ENCODE assay signal across 26 mouse cellular contexts in genomic region chr16:96640101-96640500, GRCm38 (mm10).
DNase-seq lines count a peak whose midpoint lies in the region; ATAC-seq lines count a peak whose summit lies in the region.
"Had no signal": no experiment of that assay in that cellular context is flagged by ENCODE, and none has a peak within 500 bp of the region (broad histone marks: within the 10 kb centered on the region; RNA-seq: fewer than 3 reads in every experiment).

No protein-coding gene starts in this region.

- no peak for ATAC-seq in midbrain, embryonic 11.5 days (ENCODE audit: low FRiP score)
- ATAC-seq in megakaryocyte-erythroid progenitor cell, adult 5-6 weeks (replicated peaks; ENCODE audit: low FRiP score, low TSS enrichment, poor library complexity, severe bottlenecking), result 0 out of 2 replicates have a peak, but pooled peaks have one; percentile 22
- ATAC-seq in midbrain, embryonic 15.5 days (replicated peaks), result peak; percentile 48; the same call in 1 of the 2 replicates
- ATAC-seq in forebrain, embryonic 16.5 days, result no peak
- no peak for ATAC-seq in intestine, embryonic 15.5 days
- ATAC-seq: forebrain, embryonic 13.5 days; forebrain, postnatal 0 days had no signal

- intact Hi-C loops in heart, postnatal 36 days (cut with DNase I), result no loop called here

- no peaks in the 10 kb centered on the region for H3K36me3 ChIP-seq in midbrain, embryonic 11.5 days (ENCODE audit: control insufficient read depth, insufficient read depth, low read length)
- no peaks in the 10 kb centered on the region for H3K36me3 ChIP-seq in midbrain, embryonic 10.5 days
- H3K36me3 ChIP-seq in midbrain, embryonic 15.5 days (replicated peaks), result peaks cover 6% of the 10 kb centered on the region; the same call in 1 of the 2 replicates
- no peaks in the 10 kb centered on the region for H3K36me3 ChIP-seq in forebrain, embryonic 16.5 days (ENCODE audit: control insufficient read depth, insufficient read depth)
- H3K36me3 ChIP-seq in intestine, embryonic 15.5 days, result no peaks in the 10 kb centered on the region
- H3K36me3 ChIP-seq: forebrain, embryonic 10.5 days; G1E; heart, embryonic 12.5 days; heart, embryonic 15.5 days had no signal

- DNase-seq in midbrain, embryonic 11.5 days (ENCODE audit: low spot score, missing footprints), result peak; percentile 41
- no peak for DNase-seq in midbrain, embryonic 10.5 days (ENCODE audit: low spot score)
- DNase-seq in layer of hippocampus, adult 9-10 months (ENCODE audit: low spot score), result no peak
- no peak for DNase-seq in heart, postnatal 36 days
- DNase-seq: adrenal gland, adult 2 months; adrenal gland, postnatal 14 days; cerebellum, adult 11-12 months; cerebellum, adult 8-10 months; cerebellum, postnatal 10 days; cerebellum, postnatal 36 days; forebrain, postnatal 0 days; gastrocnemius, adult 2 months; gastrocnemius, postnatal 14 days; heart, adult 18-20 months; heart, postnatal 10 days; heart, postnatal 4 days had no signal

- no peaks in the 10 kb centered on the region for H3K4me1 ChIP-seq in midbrain, embryonic 11.5 days (ENCODE audit: control insufficient read depth, insufficient read depth, low read length)
- H3K4me1 ChIP-seq in midbrain, embryonic 10.5 days, result peaks cover 6% of the 10 kb centered on the region; the same call in 1 of the 2 replicates
- H3K4me1 ChIP-seq in midbrain, embryonic 15.5 days, result no peaks in the 10 kb centered on the region
- no peaks in the 10 kb centered on the region for H3K4me1 ChIP-seq in forebrain, embryonic 16.5 days (replicated peaks; ENCODE audit: control insufficient read depth, insufficient read depth, low read length)
- H3K4me1 ChIP-seq in intestine, embryonic 15.5 days (replicated peaks), result no peaks in the 10 kb centered on the region
- H3K4me1 ChIP-seq: heart, embryonic 12.5 days; heart, embryonic 15.5 days had no signal

- H3K9ac ChIP-seq in midbrain, embryonic 11.5 days (ENCODE audit: low read length), result no peak overlapping the region
- no peak overlapping the region for H3K9ac ChIP-seq in midbrain, embryonic 15.5 days
- H3K9ac ChIP-seq in forebrain, embryonic 16.5 days (replicated peaks; ENCODE audit: low read depth, low read length), result no peak overlapping the region
- H3K9ac ChIP-seq in intestine, embryonic 15.5 days, result no peak overlapping the region
- H3K9ac ChIP-seq: forebrain, embryonic 13.5 days; forebrain, postnatal 0 days; heart, embryonic 12.5 days; heart, embryonic 15.5 days; hindbrain, embryonic 14.5 days had no signal

- H3K27ac ChIP-seq in midbrain, embryonic 11.5 days (ENCODE audit: low read depth, low read length), result no peak overlapping the region
- H3K27ac ChIP-seq in midbrain, embryonic 10.5 days (replicated peaks), result no peak overlapping the region
- peak overlapping the region; percentile 30; the same call in 1 of the 2 replicates for H3K27ac ChIP-seq in midbrain, embryonic 15.5 days
- H3K27ac ChIP-seq in forebrain, embryonic 16.5 days (ENCODE audit: low read length), result no peak overlapping the region
- H3K27ac ChIP-seq in intestine, embryonic 15.5 days, result no peak overlapping the region
- H3K27ac ChIP-seq: forebrain, embryonic 10.5 days; forebrain, embryonic 13.5 days; gastrocnemius, adult 2 months; heart, embryonic 15.5 days; hindbrain, embryonic 14.5 days had no signal

- no peak overlapping the region for H3K4me2 ChIP-seq in midbrain, embryonic 11.5 days
- no peak overlapping the region for H3K4me2 ChIP-seq in midbrain, embryonic 15.5 days
- H3K4me2 ChIP-seq in forebrain, embryonic 16.5 days (ENCODE audit: low read length), result no peak overlapping the region
- H3K4me2 ChIP-seq in intestine, embryonic 15.5 days (replicated peaks), result no peak overlapping the region
- H3K4me2 ChIP-seq: forebrain, embryonic 13.5 days; heart, embryonic 12.5 days; heart, embryonic 15.5 days; hindbrain, embryonic 14.5 days had no signal

- 80% methylated on average over 3 of the region's 3 CpGs for WGBS in midbrain, embryonic 11.5 days
- WGBS in midbrain, embryonic 10.5 days, result 79% methylated on average over 3 of the region's 3 CpGs
- WGBS in midbrain, embryonic 15.5 days, result 54% methylated on average over 3 of the region's 3 CpGs
- 71% methylated on average over 3 of the region's 3 CpGs for WGBS in forebrain, embryonic 16.5 days
- WGBS in intestine, embryonic 15.5 days, result 60% methylated on average over 3 of the region's 3 CpGs

- no peaks in the 10 kb centered on the region for H3K9me3 ChIP-seq in midbrain, embryonic 11.5 days (ENCODE audit: control insufficient read depth, low read length)
- no peaks in the 10 kb centered on the region for H3K9me3 ChIP-seq in midbrain, embryonic 10.5 days (replicated peaks)
- no peaks in the 10 kb centered on the region for H3K9me3 ChIP-seq in midbrain, embryonic 15.5 days
- no peaks in the 10 kb centered on the region for H3K9me3 ChIP-seq in forebrain, embryonic 16.5 days (ENCODE audit: control insufficient read depth, low read length)
- H3K9me3 ChIP-seq in intestine, embryonic 15.5 days, result no peaks in the 10 kb centered on the region
- H3K9me3 ChIP-seq: forebrain, embryonic 10.5 days; forebrain, embryonic 13.5 days; heart, embryonic 12.5 days; heart, embryonic 15.5 days had no signal

- H3K4me3 ChIP-seq in midbrain, embryonic 11.5 days (ENCODE audit: low read depth, low read length), result no peak overlapping the region
- no peak overlapping the region for H3K4me3 ChIP-seq in midbrain, embryonic 10.5 days
- H3K4me3 ChIP-seq in midbrain, embryonic 15.5 days, result no peak overlapping the region
- H3K4me3 ChIP-seq in forebrain, embryonic 16.5 days (replicated peaks; ENCODE audit: low read length), result no peak overlapping the region
- H3K4me3 ChIP-seq in intestine, embryonic 15.5 days (replicated peaks), result no peak overlapping the region
- H3K4me3 ChIP-seq: forebrain, embryonic 10.5 days; forebrain, embryonic 13.5 days; gastrocnemius, adult 2 months; heart, embryonic 12.5 days; heart, embryonic 15.5 days had no signal

- no peaks in the 10 kb centered on the region for H3K27me3 ChIP-seq in midbrain, embryonic 11.5 days (ENCODE audit: control insufficient read depth, insufficient read depth, low read length)
- no peaks in the 10 kb centered on the region for H3K27me3 ChIP-seq in midbrain, embryonic 10.5 days (ENCODE audit: low read depth, poor library complexity, severe bottlenecking)
- no peaks in the 10 kb centered on the region for H3K27me3 ChIP-seq in midbrain, embryonic 15.5 days (replicated peaks)
- H3K27me3 ChIP-seq in forebrain, embryonic 16.5 days (replicated peaks; ENCODE audit: control insufficient read depth, insufficient read depth, low read length), result no peaks in the 10 kb centered on the region
- H3K27me3 ChIP-seq in intestine, embryonic 15.5 days (replicated peaks), result no peaks in the 10 kb centered on the region
- H3K27me3 ChIP-seq: forebrain, embryonic 13.5 days; heart, embryonic 12.5 days; heart, embryonic 15.5 days had no signal

Comparison
In these comparisons a context has a peak if more than half of its experiments do, and no peak if none do; other contexts are left out.
1. ATAC-seq: peak in megakaryocyte-erythroid progenitor cell, adult 5-6 weeks (single experiment) and midbrain, embryonic 15.5 days (single experiment); none in midbrain, embryonic 11.5 days (single experiment), forebrain, embryonic 16.5 days (single experiment) and intestine, embryonic 15.5 days (single experiment).